Mouse (Mus musculus) stomach, embryonic 16.5 days (tissue): Measurements from ENCODE around the gene Klhl33. TPM values are rescaled to one million over a fixed set of nuclear protein-coding genes. Genes with fewer than 3 reads are reported as not detected.

Experiments used
- ATAC-seq: fragments of 200-750 bp; cut with Nextera tagmentation; 2 replicates; pipeline ENCODE4 v1.8.0; 2017; ENCODE audit warnings: moderate number of reproducible peaks, moderate TSS enrichment; ENCODE audit not compliant: insufficient read depth, low FRiP score
- H3K27ac ChIP-seq: fragments of 300-500 bp; sonication (generic); 2 replicates; pipeline ENCODE4 v1.5.1; 2014; ENCODE audit warnings: low read length
- H3K27me3 ChIP-seq: fragments of 300-500 bp; sonication (generic); 2 replicates; pipeline ENCODE4 v1.6.1; 2014; ENCODE audit warnings: low read length, control low read depth, mixed read lengths; ENCODE audit not compliant: control insufficient read depth, insufficient read depth
- H3K36me3 ChIP-seq: fragments of 300-500 bp; sonication (generic); 2 replicates; pipeline ENCODE4 v1.6.1; 2014; ENCODE audit warnings: low read length; ENCODE audit not compliant: control insufficient read depth, insufficient read depth
- H3K4me1 ChIP-seq: fragments of 300-500 bp; sonication (generic); 2 replicates; pipeline ENCODE4 v1.6.1; 2014; ENCODE audit warnings: low read length, control low read depth, mixed read lengths; ENCODE audit not compliant: control insufficient read depth, insufficient read depth
- H3K4me2 ChIP-seq: fragments of 300-500 bp; sonication (generic); 2 replicates; pipeline ENCODE4 v1.6.1; 2014; ENCODE audit warnings: low read depth, low read length, mixed read lengths
- H3K4me3 ChIP-seq: fragments of 300-500 bp; sonication (generic); replicated peaks from 2 replicates; pipeline ENCODE4 v1.5.1; 2014; ENCODE audit warnings: mild to moderate bottlenecking, low read length
- H3K9ac ChIP-seq: fragments of 300-500 bp; sonication (generic); 2 replicates; pipeline ENCODE4 v1.6.1; 2014; ENCODE audit warnings: low read length
- H3K9me3 ChIP-seq: fragments of 300-500 bp; sonication (generic); replicated peaks from 2 replicates; pipeline ENCODE4 v1.6.1; 2016; ENCODE audit warnings: low read length, control low read depth; ENCODE audit not compliant: control insufficient read depth
- WGBS: fragments of 180-500 bp; shearing (Covaris S2); extraction: QIAGEN DNeasy Blood & Tissue Kit; methylation state at CpG from one replicate; pipeline ENCODE4 v1.1.7; 2014; 5-methylcytosine and 5-hydroxymethylcytosine counted together
- polyA plus RNA-seq: library from polyadenylated mRNA; unstranded; fragments of >200 nt; fragmentation: Nextera tagmentation; extraction: Ambion mirVana; gene quantifications from 2 replicates; pipeline ENCODE4 v1.2.1, GENCODE M21; 2015

Gene Klhl33
- polyA plus RNA-seq, 1 experiment from 2014 or later = 0.49 TPM

DNA sequence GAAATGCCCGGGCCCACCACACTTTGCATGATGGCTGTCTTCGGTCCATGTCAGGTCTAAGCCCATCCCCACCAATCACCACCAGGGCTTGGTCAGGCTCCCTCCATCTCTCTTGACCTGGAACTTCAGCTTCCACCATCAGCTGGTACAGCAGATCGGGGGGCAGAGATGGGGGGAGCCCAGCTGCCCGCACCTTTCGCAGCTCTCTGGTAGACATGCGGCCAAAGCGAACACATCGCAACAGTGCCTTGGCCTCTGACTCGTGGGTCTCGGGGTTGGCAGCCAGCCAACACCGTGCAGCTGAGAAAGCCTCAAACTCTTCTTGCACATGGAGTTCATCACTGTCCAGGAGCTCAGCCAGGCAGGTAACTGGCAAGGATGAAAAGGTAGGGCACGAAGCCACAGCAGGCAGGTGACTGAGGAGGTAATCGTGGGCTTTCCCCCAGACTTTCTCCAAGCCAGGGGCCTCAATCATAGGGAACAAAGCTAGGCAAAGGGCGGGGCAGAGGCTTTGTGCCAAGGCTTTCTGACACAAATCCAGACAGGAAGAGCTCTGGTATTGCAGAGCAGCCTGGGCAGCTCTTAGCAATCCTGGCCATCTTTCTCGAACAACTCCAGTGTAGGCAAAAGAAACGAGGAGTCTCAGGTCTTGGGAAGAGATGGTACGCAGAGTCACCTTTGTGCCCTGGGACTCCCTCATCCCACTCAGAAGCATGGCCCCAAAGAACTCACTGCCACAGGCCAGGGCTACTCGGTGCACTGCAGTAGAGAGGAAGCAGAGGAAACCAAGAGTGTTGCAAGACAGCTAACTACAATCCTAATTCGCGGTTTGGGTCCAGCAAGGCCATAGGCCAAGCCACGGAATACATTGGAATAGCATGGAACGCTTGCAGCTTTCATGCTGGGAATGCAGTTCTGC lies 4.5 kb downstream of the Klhl33 start:
- ATAC-seq = no peak
- 76% methylated on average over 22 of the region's 22 CpGs for WGBS
- Histone ChIP-seq H3K4me3 (no peak overlapping the region), H3K27me3 (0 out of 2 replicates have a peak, but pooled peaks cover 5% of the 10 kb centered on the region), H3K4me1 (peaks cover 7% of the 10 kb centered on the region; the same call in 1 of the 2 replicates), H3K36me3 (no peaks in the 10 kb centered on the region), H3K9ac (no peak overlapping the region), H3K27ac (no peak overlapping the region), H3K9me3 (no peaks in the 10 kb centered on the region), H3K4me2 (no peak overlapping the region)

DNA sequence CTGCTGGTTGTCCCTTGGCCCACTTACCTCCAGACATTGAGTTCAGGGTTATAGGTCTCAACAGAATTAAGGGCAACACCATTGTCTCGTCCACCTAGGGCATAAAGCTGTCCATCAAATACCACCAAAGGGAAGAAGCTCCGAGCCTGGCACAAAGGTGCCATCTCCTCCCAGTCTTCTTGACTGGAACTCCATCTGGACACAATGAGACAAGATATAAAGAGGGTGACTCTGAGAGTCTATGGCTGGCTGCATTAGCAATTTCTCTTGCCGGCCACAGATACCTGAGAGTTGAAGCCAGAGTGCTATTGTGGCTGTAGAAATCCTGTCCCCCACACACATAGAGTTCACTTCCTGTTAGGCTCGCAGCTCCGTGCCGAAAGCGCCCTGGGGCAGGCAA lies 5.2 kb downstream of the Klhl33 start:
- no peak for ATAC-seq

DNA sequence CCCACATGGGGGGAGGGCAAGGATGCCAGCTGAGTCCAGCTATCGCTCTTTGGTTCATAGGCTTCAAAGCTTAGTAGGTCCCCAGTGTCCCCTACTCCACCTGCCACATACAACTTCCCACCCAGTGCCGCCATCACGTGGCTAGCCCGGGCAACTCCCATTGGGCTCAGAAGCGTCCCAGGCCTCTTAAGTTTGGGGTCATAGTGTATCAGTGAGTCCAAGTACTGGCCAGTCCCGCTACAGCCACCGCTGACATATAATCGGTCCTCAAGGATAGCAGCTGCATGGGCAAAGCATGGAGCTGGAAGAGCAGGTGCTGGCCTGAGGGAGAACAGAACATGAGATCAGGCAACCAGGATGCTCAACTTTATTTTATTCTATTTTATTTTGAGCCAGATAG lies 5.7 kb downstream of the Klhl33 start:
- H3K9me3 ChIP-seq = no peaks in the 10 kb centered on the region

More for the DNA sequence above, 5.2 kb downstream of the Klhl33 start:
- Histone ChIP-seq H3K4me2 (no peak overlapping the region), H3K27me3 (0 out of 2 replicates have a peak, but pooled peaks cover 5% of the 10 kb centered on the region), H3K4me3 (no peak overlapping the region), H3K4me1 (peaks cover 7% of the 10 kb centered on the region; the same call in 1 of the 2 replicates), H3K9ac (no peak overlapping the region), H3K27ac (no peak overlapping the region), H3K9me3 (no peaks in the 10 kb centered on the region), H3K36me3 (no peaks in the 10 kb centered on the region)
- WGBS = 84% methylated on average over 7 of the region's 7 CpGs

DNA sequence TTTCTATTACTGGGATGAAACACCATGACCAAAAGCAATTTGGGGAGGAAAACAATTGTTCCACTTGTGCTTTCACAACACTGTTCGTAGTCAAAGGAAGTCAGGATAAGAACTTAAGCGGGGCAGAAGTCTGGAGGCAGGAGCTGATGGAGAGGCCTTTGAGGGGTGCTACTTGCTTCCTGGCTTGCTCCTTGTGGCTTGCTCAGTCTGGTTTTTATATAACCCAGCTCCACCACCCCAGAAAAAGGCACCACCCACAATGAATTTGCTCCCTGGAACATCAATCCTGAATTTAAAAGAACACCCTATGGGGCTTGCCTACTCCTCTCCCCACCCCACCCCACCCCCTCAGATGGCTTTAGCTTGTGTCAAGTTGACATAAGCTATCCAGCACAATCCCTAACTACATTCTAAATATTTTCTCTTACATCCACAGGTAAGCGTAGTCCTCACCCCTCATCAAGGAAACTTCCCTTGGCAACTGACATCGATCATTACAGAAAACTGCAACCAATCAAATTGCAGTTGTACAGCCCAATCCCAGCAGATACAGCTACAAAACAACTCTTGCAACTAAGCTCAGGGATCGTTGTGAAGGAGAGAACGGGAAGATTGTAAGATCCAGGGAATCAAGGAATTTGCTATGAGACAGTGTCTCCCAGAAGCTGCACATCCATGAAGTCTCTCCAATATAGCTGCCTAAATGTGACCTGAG lies 20.9 kb downstream of the Klhl33 start:
- no peaks in the 10 kb centered on the region for H3K27me3 ChIP-seq
- WGBS = 89% methylated on average over 6 of the region's 6 CpGs
- ATAC-seq = no peak
- H3K9me3 ChIP-seq = no peaks in the 10 kb centered on the region
- no peak overlapping the region for H3K4me2 ChIP-seq
- no peaks in the 10 kb centered on the region for H3K4me1 ChIP-seq
- no peak overlapping the region for H3K9ac ChIP-seq
- H3K36me3 ChIP-seq = no peaks in the 10 kb centered on the region
- H3K27ac ChIP-seq = no peak overlapping the region
- no peak overlapping the region for H3K4me3 ChIP-seq

More for the DNA sequence above, 5.7 kb downstream of the Klhl33 start:
- no peak for ATAC-seq
- WGBS = 93% methylated on average over 8 of the region's 8 CpGs
- Histone ChIP-seq H3K27ac (no peak overlapping the region), H3K4me1 (peaks cover 3% of the 10 kb centered on the region; the same call in 1 of the 2 replicates), H3K4me2 (no peak overlapping the region), H3K9ac (no peak overlapping the region), H3K4me3 (no peak overlapping the region), H3K27me3 (0 out of 2 replicates have a peak, but pooled peaks cover 4% of the 10 kb centered on the region), H3K36me3 (no peaks in the 10 kb centered on the region)

DNA sequence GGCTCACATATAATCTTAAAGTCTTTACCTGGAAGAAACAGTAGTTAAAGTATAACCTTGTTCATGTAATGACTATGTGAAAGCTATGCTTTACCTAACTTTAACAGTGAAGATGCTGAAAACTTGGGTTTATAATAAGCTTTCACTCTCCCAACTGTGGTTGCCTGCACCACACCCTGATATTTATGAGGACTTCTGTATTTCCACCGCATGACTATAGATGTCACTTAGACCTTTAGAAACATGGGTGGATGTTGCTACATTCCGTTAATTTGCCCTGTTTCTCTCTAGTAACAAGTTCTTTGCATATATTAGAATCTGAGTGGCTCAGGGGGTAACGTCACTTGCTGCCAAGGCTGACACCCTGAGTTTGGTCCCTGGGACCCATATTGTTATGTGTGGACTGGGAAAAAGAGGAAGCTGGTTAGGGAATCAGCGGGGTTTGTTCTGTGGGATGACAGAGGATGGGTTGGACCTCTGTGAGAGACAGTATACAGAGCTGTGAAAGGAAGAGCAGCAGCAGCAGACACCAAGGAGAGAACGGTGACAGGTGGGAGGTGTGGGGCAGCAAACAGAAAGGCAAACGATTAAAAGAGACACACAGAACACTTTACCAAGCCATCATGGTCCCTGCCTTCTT lies 21.6 kb downstream of the Klhl33 start:
- Histone ChIP-seq H3K4me1 (0 out of 2 replicates have a peak, but pooled peaks cover 2% of the 10 kb centered on the region), H3K27me3 (no peaks in the 10 kb centered on the region), H3K36me3 (no peaks in the 10 kb centered on the region), H3K9me3 (no peaks in the 10 kb centered on the region), H3K27ac (no peak overlapping the region), H3K4me3 (no peak overlapping the region), H3K4me2 (no peak overlapping the region), H3K9ac (no peak overlapping the region)
- ATAC-seq = no peak
- 75% methylated on average over 6 of the region's 6 CpGs for WGBS

DNA sequence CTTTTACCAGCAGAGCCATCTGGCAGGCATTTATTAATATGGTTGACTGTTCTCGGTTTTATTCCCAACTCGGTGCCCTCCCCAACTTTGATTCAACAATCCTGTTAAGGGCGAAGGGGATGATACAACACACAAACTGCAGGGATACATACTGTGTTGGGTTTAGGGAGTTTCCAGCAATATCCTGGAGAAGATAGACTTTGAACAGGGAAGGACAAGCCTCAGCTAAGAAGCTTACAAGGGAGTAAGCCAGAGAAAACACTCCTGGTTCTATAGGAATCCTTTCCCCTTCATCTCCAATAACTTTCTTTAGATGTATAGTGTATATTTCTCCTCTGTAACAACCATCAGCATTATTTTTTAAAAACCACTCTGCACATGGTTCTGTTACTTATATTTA lies 22.1 kb downstream of the Klhl33 start:
- ATAC-seq = no peak
- 85% methylated on average over 3 of the region's 3 CpGs for WGBS
- Histone ChIP-seq H3K9ac (no peak overlapping the region), H3K27me3 (no peaks in the 10 kb centered on the region), H3K27ac (no peak overlapping the region), H3K4me3 (no peak overlapping the region), H3K9me3 (no peaks in the 10 kb centered on the region), H3K4me1 (0 out of 2 replicates have a peak, but pooled peaks cover 3% of the 10 kb centered on the region), H3K36me3 (no peaks in the 10 kb centered on the region), H3K4me2 (no peak overlapping the region)

DNA sequence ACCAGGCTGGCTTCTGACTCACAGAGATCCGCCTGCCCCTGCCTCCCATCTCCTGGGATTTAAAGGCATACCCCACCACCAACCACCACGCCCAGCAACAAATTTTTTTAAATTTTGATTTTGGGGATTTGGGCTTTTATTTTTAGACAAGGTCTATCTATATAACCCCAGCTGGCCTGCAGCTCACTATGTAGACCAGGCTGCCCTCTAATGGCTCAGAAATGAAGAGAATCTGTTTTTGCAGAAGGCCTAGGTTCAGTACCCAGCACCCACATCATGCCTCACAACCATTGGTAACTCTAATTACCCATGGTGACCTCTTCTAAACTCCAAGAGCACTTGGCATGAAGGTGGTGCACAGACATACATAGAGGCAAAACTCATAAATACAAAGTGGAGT lies 26.0 kb downstream of the Klhl33 start:
- H3K4me3 ChIP-seq = no peak overlapping the region
- no peaks in the 10 kb centered on the region for H3K36me3 ChIP-seq
- no peaks in the 10 kb centered on the region for H3K9me3 ChIP-seq
- H3K4me2 ChIP-seq = no peak overlapping the region
- H3K27ac ChIP-seq = no peak overlapping the region
- no peaks in the 10 kb centered on the region for H3K27me3 ChIP-seq
- no peak overlapping the region for H3K9ac ChIP-seq
- WGBS = 86% methylated on average over 2 of the region's 2 CpGs
- no peak for ATAC-seq
- H3K4me1 ChIP-seq = 0 out of 2 replicates have a peak, but pooled peaks cover 3% of the 10 kb centered on the region

DNA sequence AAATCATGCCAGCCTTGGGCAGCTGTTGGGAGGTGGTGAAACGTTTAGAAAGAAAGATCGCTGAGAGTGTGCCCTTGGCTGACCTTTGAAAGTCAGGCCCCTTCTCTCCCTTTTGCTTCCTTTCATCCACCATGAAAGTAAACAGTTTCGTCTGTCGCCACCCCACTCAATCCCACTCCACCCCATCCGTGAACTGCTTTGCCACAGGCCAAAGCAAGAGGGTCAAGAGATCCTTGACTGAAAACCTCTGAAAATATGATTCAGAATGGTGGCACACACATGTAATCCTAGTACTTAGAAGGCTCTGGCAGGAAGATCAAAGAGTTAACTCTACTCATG lies 26.5 kb downstream of the Klhl33 start:
- H3K27me3 ChIP-seq = no peaks in the 10 kb centered on the region
- H3K4me1 ChIP-seq = 0 out of 2 replicates have a peak, but pooled peaks cover 3% of the 10 kb centered on the region
- peak overlapping the region; percentile 87; the same call in 1 of the 2 replicates for H3K27ac ChIP-seq
- H3K36me3 ChIP-seq = no peaks in the 10 kb centered on the region
- peak overlapping the region; percentile 79 for H3K9ac ChIP-seq
- ATAC-seq = peak; percentile 30
- 18% methylated on average over 5 of the region's 5 CpGs for WGBS
- H3K4me3 ChIP-seq = peak overlapping the region; percentile 68
- peak overlapping the region; percentile 66 for H3K4me2 ChIP-seq
- no peaks in the 10 kb centered on the region for H3K9me3 ChIP-seq
